Mouse (Mus musculus): ENCODE data around the gene Mllt6. TPM values are rescaled to one million over a fixed set of nuclear protein-coding genes. Genes with fewer than 3 reads are reported as not detected.

Mllt6 gene
- polyA plus RNA-seq, 1 experiment from 2014 or later, result 1.0 TPM

Small RNA genes lying within 50 kb of the gene (microRNA-seq; reads per million reads assigned to microRNA genes)
- gene Gm24158 (ENCODE audit: borderline number of aligned reads), result not detected
- gene Mir6927 (ENCODE audit: borderline number of aligned reads), result not detected

Other genes starting within 250 kb of the Mllt6 start
- gene Arhgap23, start 247.9 kb upstream of the Mllt6 start, polyA plus RNA-seq (2014; fragmentation: Nextera tagmentation; extraction: Ambion mirVana), result 9.3 and 10.9 TPM in 2 replicates
- gene 4933428G20Rik, start 163.1 kb upstream of the Mllt6 start, polyA plus RNA-seq (2014; fragmentation: Nextera tagmentation; extraction: Ambion mirVana), result 0.21 and 0.44 TPM in 2 replicates
- 0.13 and 0.14 TPM in 2 replicates for gene Srcin1, start 87.2 kb upstream of the Mllt6 start, polyA plus RNA-seq (2014; fragmentation: Nextera tagmentation; extraction: Ambion mirVana)
- 4.1 and 4.8 TPM in 2 replicates for gene Epop, start 33.7 kb upstream of the Mllt6 start, polyA plus RNA-seq (2014; fragmentation: Nextera tagmentation; extraction: Ambion mirVana)
- gene Cisd3, start 22.4 kb downstream of the Mllt6 start, polyA plus RNA-seq (2014; fragmentation: Nextera tagmentation; extraction: Ambion mirVana), result 18.0 and 21.9 TPM in 2 replicates
- 10.3 and 13.2 TPM in 2 replicates for gene Pcgf2, start 37.1 kb downstream of the Mllt6 start, polyA plus RNA-seq (2014; fragmentation: Nextera tagmentation; extraction: Ambion mirVana)
- 558 and 561 TPM in 2 replicates for gene Psmb3, start 40.0 kb downstream of the Mllt6 start, polyA plus RNA-seq (2014; fragmentation: Nextera tagmentation; extraction: Ambion mirVana)
- gene Pip4k2b, start 81.3 kb downstream of the Mllt6 start, polyA plus RNA-seq (2014; fragmentation: Nextera tagmentation; extraction: Ambion mirVana), result 0.95 and 1.7 TPM in 2 replicates
- 12.9 and 13.1 TPM in 2 replicates for gene Cwc25, start 103.1 kb downstream of the Mllt6 start, polyA plus RNA-seq (2014; fragmentation: Nextera tagmentation; extraction: Ambion mirVana)
- 0.64 TPM in 1 of 2 replicates, not detected in the other for gene 1700001P01Rik, start 112.5 kb downstream of the Mllt6 start, polyA plus RNA-seq (2014; fragmentation: Nextera tagmentation; extraction: Ambion mirVana)
- gene Rpl23, start 119.0 kb downstream of the Mllt6 start, polyA plus RNA-seq (2014; fragmentation: Nextera tagmentation; extraction: Ambion mirVana), result 756 and 842 TPM in 2 replicates
- gene Lasp1, start 135.6 kb downstream of the Mllt6 start, polyA plus RNA-seq (2014; fragmentation: Nextera tagmentation; extraction: Ambion mirVana), result 54.7 and 55.3 TPM in 2 replicates
- gene B230217C12Rik, start 177.4 kb downstream of the Mllt6 start, polyA plus RNA-seq (2014; fragmentation: Nextera tagmentation; extraction: Ambion mirVana), result 3.7 and 5.4 TPM in 2 replicates
- gene Fbxo47, start 220.7 kb downstream of the Mllt6 start, polyA plus RNA-seq (2014; fragmentation: Nextera tagmentation; extraction: Ambion mirVana), result 1.1 TPM in 2 replicates

All from liver, embryonic 11.5 days (tissue).